Mouse (Mus musculus) heart, postnatal 25 days (tissue): Measurements from ENCODE around the gene Nudt21. TPM values are rescaled to one million over a fixed set of nuclear protein-coding genes. Genes with fewer than 3 reads are reported as not detected.
"Not testable (repeated sequence)": the region's sequence is repeated elsewhere in the genome, so short reads cannot be mapped to it uniquely, and the experiment has no call there.

Source experiments
- DNase-seq: peaks from one replicate; pipeline ENCODE4 v3.0.0; 2022; ENCODE audit warnings: low spot score
- intact Hi-C: fragments of 180-260 bp; cut with DNase I; formaldehyde crosslinking; loops from one replicate; pipeline ENCODE4 v1.15.1; 2025
- total RNA-seq, 2 experiments: library from RNA; stranded (reverse); gene quantifications; 2 replicates each; pipeline ENCODE4 v1.2.3; 2021

The Nudt21 gene
- 10 to 100 TPM; 24.8 to 27.1 TPM for total RNA-seq

GRCm38 (mm10) chr8:94036944-94037524 lies at the start of gene Nudt21, which contains the start of gene Ogfod1:
TSS of gene Nudt21 (minus strand) at chr8:94037031.
TSS of gene Ogfod1 (plus strand) at chr8:94037198.
- intact Hi-C loops: loop anchor here (10.0 kb wide), 1 partner anchor 372 kb away; no protein-coding TSS in a partner anchor

DNA sequence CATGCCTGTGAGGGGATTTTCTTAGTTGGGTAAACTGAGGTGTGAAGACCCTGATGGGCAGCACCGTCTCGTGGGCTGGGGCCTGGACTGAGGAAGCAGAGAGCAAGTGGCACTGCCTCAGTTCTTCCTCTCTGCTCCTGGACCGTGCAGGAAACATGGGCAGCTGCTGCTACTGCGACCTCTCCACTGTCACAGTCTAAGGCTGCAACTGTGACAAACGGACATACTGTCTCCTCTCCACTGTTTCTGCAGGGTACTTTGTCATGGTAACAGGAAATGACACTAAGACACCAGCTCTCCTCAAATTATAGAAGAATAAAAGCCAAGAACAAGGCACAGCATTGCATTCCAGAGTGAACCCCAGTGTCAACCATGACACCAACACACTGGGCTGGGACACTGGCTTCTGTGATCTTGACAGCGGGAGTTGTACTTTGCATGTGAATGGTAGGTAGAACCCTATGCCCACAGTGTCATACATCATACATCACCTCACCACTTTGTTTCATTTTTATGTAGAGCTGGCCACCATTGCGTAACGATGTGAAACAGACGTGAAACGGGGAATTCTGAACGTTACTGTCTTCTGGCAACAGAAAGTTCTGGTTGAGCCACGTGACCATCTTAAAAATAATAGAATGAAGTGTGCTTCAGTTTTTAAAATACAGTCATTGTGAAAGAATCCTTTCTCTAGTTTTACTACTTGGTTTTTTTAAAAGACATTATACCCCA lies 39.8 kb upstream of the Nudt21 start:
- no peak for DNase-seq
- intact Hi-C loops: no loop called here

More at GRCm38 (mm10) chr8:94036944-94037524, at the start of gene Nudt21, which contains the start of gene Ogfod1:
- DNase-seq: peak; percentile 92

GRCm38 (mm10) chr8:94068793-94069192 lies 32.0 kb upstream of the Nudt21 start:
- no peak for DNase-seq
- intact Hi-C loops: no loop called here

DNA sequence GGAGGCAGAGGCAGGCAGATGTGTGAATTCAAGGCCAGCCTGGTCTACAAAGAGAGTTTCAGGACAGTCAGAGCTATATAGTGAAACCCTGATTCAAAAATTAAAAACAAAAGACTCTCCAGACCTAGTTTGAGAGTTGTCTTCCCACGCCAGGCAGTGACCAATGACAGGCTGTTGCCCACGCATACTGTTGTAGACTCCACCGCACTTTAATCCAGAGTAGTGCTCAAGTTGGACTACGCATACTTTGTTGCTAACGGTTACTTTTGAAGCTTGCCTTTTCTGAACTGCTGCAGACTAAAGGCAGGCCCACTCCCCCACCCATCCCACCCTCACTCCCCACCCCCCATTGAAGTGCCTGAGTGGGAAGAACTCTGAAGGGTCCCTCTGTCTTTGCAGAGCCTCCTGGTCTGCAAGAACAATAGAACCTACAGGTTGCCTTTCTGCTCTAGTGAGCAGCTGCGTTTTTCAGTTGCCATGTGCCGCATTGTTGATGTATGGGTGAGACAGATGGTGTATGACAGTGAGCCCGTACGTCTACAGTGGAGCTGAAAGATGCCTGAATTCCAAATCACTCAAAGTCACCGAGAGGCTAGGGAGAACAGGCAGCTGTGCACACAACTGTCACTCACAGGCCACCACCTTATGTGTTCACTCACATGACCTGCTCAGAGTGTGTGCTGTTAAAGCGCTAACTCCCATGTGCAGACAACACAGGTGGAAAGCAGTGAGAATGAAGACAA lies 29.5 kb upstream of the Nudt21 start:
- intact Hi-C loops: no loop called here
- no peak for DNase-seq

- DNase-seq: no peak
- intact Hi-C loops: loop anchor here (5.0 kb wide), 2 partner anchors 95 to 465 kb away; no protein-coding TSS in a partner anchor
Observed at GRCm38 (mm10) chr8:94057157-94057854, 20.5 kb upstream of the Nudt21 start.

DNA sequence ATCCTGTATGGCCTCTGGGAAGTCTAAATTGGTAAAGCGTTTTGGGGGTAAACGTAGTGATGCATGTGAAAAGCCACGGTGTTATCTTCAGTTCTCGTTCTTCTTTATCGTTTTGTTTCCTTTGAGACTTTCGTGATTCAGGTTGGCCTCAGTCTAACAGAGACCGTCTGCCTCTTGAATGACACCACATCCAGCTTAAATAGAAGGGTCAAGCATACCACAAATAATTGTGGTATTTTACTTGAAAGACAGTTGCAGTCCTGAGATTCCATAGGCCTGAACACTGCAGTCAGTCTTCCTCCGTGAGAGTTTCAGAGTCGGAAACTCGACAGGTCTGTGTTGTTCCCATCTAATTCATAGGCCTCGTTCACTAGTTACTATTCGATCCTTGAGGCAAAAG lies 15.9 kb upstream of the Nudt21 start:
- DNase-seq: no peak
- intact Hi-C loops: no loop called here

GRCm38 (mm10) chr8:94047845-94048244 lies 11.0 kb upstream of the Nudt21 start:
- intact Hi-C loops: no loop called here
- no peak for DNase-seq

DNA sequence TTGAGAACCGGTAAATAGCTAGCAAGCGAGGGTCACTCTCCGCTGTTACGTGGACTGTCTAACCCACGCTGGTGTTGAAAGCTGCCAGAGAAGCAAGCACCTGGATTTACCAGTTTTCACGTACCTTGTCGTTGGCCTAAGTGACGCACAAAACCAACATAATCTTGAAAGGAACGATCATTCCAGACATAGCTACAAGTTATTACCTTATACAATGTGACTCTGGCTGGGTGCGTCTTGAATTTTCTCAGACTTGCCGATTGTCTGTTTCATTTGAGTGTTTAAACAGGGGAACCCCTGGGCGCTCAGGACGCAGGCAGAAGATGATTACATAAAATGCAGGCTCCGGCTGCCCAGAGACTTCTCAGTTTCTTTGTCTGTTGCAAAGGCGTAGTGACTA lies 975 bp upstream of the Nudt21 start:
- no peak for DNase-seq
- intact Hi-C loops: loop anchor here (10.0 kb wide), 1 partner anchor 373 kb away; no protein-coding TSS in a partner anchor

- intact Hi-C loops: loop anchor here (10.0 kb wide), 1 partner anchor 372 kb away; no protein-coding TSS in a partner anchor
- DNase-seq: not testable (repeated sequence)
Observed at GRCm38 (mm10) chr8:94036541-94036940, 290 bp downstream of the Nudt21 start.

DNA sequence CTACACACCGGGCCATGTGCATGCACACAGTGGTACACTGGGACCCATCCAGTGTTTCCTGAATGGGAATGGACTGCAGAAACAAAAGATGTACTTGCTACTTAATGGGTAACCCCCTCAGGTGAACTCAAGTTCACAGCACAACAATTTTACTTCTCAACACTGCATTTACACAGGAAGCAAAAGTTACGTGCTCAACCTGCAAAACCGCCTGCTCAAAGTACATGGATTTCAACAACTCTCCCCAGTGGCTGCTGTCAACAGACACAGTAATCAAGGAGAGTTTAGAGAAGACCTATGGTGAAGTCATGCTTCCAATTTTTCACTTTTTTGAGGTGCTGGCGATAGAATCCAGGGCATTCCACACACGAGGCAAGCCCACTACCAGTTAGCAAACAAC lies 1.6 kb downstream of the Nudt21 start:
- intact Hi-C loops: loop anchor here (2.0 to 10.0 kb wide), 2 partner anchors 24 to 370 kb away; no protein-coding TSS in a partner anchor
- DNase-seq: no peak

DNA sequence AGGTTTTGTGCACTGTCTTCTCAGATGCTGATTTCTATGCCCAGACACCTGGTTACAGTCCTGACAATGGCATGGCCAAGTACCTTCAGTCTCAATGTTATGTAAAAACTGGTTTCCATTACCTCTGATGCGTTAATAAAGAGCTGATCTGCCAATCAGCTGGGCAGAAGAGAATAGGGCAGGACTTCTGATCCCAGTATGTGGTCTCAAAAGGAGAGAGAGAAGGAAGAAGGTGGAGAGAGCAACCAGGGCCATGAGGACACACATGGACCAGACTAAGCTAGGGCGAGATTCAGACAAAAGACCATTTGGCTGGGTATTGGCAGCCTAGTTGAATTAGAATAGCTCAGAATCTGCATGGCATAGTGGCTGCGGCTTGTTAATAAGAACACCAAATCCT lies 3.2 kb downstream of the Nudt21 start:
- intact Hi-C loops: loop anchor here (10.0 kb wide), 1 partner anchor 369 kb away; no protein-coding TSS in a partner anchor
- DNase-seq: no peak

DNA sequence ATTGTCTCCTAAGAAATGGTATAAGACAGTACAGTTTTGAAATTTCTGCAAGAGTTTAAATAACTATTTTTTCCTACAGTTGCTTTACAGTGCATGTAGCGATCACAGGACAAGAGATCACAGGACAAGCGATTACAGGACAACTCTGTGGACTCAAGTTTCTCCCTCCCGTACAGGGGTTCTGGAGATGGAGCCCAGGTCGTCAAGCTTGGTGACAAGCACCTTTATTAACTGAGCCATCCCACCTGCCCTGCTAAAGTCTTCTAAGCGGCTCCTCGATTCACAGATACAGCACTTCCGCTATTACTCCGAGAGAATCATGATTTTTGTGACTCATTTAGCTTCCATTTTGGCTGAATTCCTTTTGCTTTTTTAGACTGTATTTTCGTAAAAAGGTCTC lies 7.1 kb downstream of the Nudt21 start:
- intact Hi-C loops: loop anchor here (10.0 kb wide), 1 partner anchor 365 kb away; no protein-coding TSS in a partner anchor

GRCm38 (mm10) chr8:94023916-94024315 lies 12.9 kb downstream of the Nudt21 start:
- no peak for DNase-seq
- intact Hi-C loops: no loop called here

More for the DNA sequence above, 7.1 kb downstream of the Nudt21 start:
- DNase-seq: no peak

- no peak for DNase-seq
- intact Hi-C loops: no loop called here
Observed at GRCm38 (mm10) chr8:94013026-94013612, 23.7 kb downstream of the Nudt21 start.

GRCm38 (mm10) chr8:94012013-94012951 lies 24.5 kb downstream of the Nudt21 start, which contains the start of gene Amfr:
TSS of gene Amfr (minus strand) at chr8:94012842.
- DNase-seq: peak; percentile 47
- intact Hi-C loops: no loop called here

GRCm38 (mm10) chr8:94011076-94012012 lies 25.5 kb downstream of the Nudt21 start:
- DNase-seq: no peak
- intact Hi-C loops: loop anchor here (2.0 kb wide), 1 partner anchor 23 kb away; no protein-coding TSS in a partner anchor
